Mouse (Mus musculus): ENCODE data around the gene Rab26.

Gene Rab26

GRCm38 (mm10) chr17:24507806-24508460, 26.1 kb downstream of the Rab26 start:
- no peak for DNase-seq (ENCODE audit: low read depth, low spot score)

- DNase-seq (ENCODE audit: low read depth, low spot score), result no peak
These were observed 26.8 kb downstream of the Rab26 start for GRCm38 (mm10) chr17:24507129-24507664.

GRCm38 (mm10) chr17:24506332-24507070, 27.5 kb downstream of the Rab26 start:
- no peak for DNase-seq (ENCODE audit: low read depth, low spot score)

GRCm38 (mm10) chr17:24505286-24505955, 28.6 kb downstream of the Rab26 start:
- no peak for DNase-seq (ENCODE audit: low read depth, low spot score)

GRCm38 (mm10) chr17:24504085-24504484, 29.9 kb downstream of the Rab26 start:
- no peak for DNase-seq (ENCODE audit: low read depth, low spot score)

GRCm38 (mm10) chr17:24502208-24502607, 31.8 kb downstream of the Rab26 start:
- no peak for DNase-seq (ENCODE audit: low read depth, low spot score)

GRCm38 (mm10) chr17:24496026-24496425, 38.0 kb downstream of the Rab26 start:
- no peak for DNase-seq (ENCODE audit: low read depth, low spot score)

GRCm38 (mm10) chr17:24495443-24495842, 38.6 kb downstream of the Rab26 start:
- DNase-seq (ENCODE audit: low read depth, low spot score), result no peak

GRCm38 (mm10) chr17:24494627-24495335, 39.2 kb downstream of the Rab26 start:
- peak; percentile 60 for DNase-seq (ENCODE audit: low read depth, low spot score)

- peak; percentile 58 for DNase-seq (ENCODE audit: low read depth, low spot score)
These were observed 43.6 kb downstream of the Rab26 start for GRCm38 (mm10) chr17:24490399-24490798.

- DNase-seq (ENCODE audit: low read depth, low spot score), result no peak
These were observed 44.6 kb downstream of the Rab26 start for GRCm38 (mm10) chr17:24489265-24490030.

GRCm38 (mm10) chr17:24488662-24489264, 45.2 kb downstream of the Rab26 start:
- DNase-seq (ENCODE audit: low read depth, low spot score), result no peak

GRCm38 (mm10) chr17:24488186-24488661, 45.8 kb downstream of the Rab26 start, which contains the start of gene Caskin1:
Caskin1 (plus strand) TSS chr17:24488601.
- DNase-seq (ENCODE audit: low read depth, low spot score), result no peak

GRCm38 (mm10) chr17:24485090-24485860, 48.7 kb downstream of the Rab26 start:
- no peak for DNase-seq (ENCODE audit: low read depth, low spot score)

GRCm38 (mm10) chr17:24483495-24483894, 50.5 kb downstream of the Rab26 start:
- no peak for DNase-seq (ENCODE audit: low read depth, low spot score)

- no peak for DNase-seq (ENCODE audit: low read depth, low spot score)
These were observed 52.8 kb downstream of the Rab26 start for GRCm38 (mm10) chr17:24481027-24481815.

GRCm38 (mm10) chr17:24480201-24480826, 53.7 kb downstream of the Rab26 start:
- no peak for DNase-seq (ENCODE audit: low read depth, low spot score)

GRCm38 (mm10) chr17:24479431-24479830, 54.6 kb downstream of the Rab26 start:
- DNase-seq (ENCODE audit: low read depth, low spot score), result no peak

Measured in mesoderm, embryonic 11.5 days (tissue).